Mouse (Mus musculus) C2C12 (cell line): ENCODE results near the gene Rcc2.

ENCODE experiments used
- CEBPB ChIP-seq: IDR thresholded peaks from one replicate; pipeline ENCODE4 v1.6.1; 2011; ENCODE audit warnings: low read depth, mild to moderate bottlenecking, control low read depth, moderate library complexity
- CTCF ChIP-seq: IDR thresholded peaks from one replicate; pipeline ENCODE4 v1.5.1; 2011; ENCODE audit not compliant: control insufficient read depth, insufficient read depth, insufficient read length
- FOSL1 ChIP-seq: IDR thresholded peaks from one replicate; pipeline ENCODE4 v1.8.0; 2011; ENCODE audit warnings: mild to moderate bottlenecking, low read length; ENCODE audit not compliant: poor library complexity, insufficient read depth, severe bottlenecking
- MAX ChIP-seq: IDR thresholded peaks from one replicate; pipeline ENCODE4 v1.6.1; 2011; ENCODE audit warnings: mild to moderate bottlenecking, control low read depth
- MYOG ChIP-seq: IDR thresholded peaks from one replicate; pipeline ENCODE4 v1.6.1; 2011; ENCODE audit not compliant: control insufficient read depth, insufficient read length; ENCODE audit errors: extremely low read depth

GRCm38 (mm10) chr4:140662882-140663585 lies 37.3 kb upstream of the Rcc2 start:
- TF ChIP-seq MYOG (no peak), CTCF (no peak), CEBPB (no peak), FOSL1 (no peak), MAX (no peak)
